Mouse (Mus musculus): Measurements from ENCODE around the gene 2410002F23Rik. TPM values are rescaled to one million over a fixed set of nuclear protein-coding genes. Genes with fewer than 3 reads are reported as not detected.
A peak's percentile ranks its signal among the peaks of the same experiment; 100 is the strongest.
"Not testable (repeated sequence)": the region's sequence is repeated elsewhere in the genome, so short reads cannot be mapped to it uniquely, and the experiment has no call there.

The 2410002F23Rik gene
- total RNA-seq, 1 experiment from 2014 or later, result 107 TPM

GRCm38 (mm10) chr7:44260410-44260809 is 13.9 kb downstream of the 2410002F23Rik start:
- ATAC-seq (replicated peaks; ENCODE audit: low read depth, poor library complexity, severe bottlenecking), result no peak

GRCm38 (mm10) chr7:44261147-44261546 is 14.6 kb downstream of the 2410002F23Rik start, which contains the start of gene Gm15517:
TSS of gene Gm15517 (plus strand) at chr7:44261447.
- ATAC-seq (replicated peaks; ENCODE audit: low read depth, poor library complexity, severe bottlenecking), result no peak

- ATAC-seq (replicated peaks; ENCODE audit: low read depth, poor library complexity, severe bottlenecking), result peak; percentile 95
Observed at GRCm38 (mm10) chr7:44262791-44263643, 16.5 kb downstream of the 2410002F23Rik start.

GRCm38 (mm10) chr7:44268117-44268516 is 21.6 kb downstream of the 2410002F23Rik start:
- no peak for ATAC-seq (replicated peaks; ENCODE audit: low read depth, poor library complexity, severe bottlenecking)

GRCm38 (mm10) chr7:44269397-44269796 is 22.9 kb downstream of the 2410002F23Rik start:
- ATAC-seq (replicated peaks; ENCODE audit: low read depth, poor library complexity, severe bottlenecking), result peak; percentile 43; the same call in 1 of the 2 replicates

- no peak for ATAC-seq (replicated peaks; ENCODE audit: low read depth, poor library complexity, severe bottlenecking)
Observed at GRCm38 (mm10) chr7:44271309-44271708, 24.8 kb downstream of the 2410002F23Rik start.

- ATAC-seq (replicated peaks; ENCODE audit: low read depth, poor library complexity, severe bottlenecking), result peak; percentile 50; the same call in 1 of the 2 replicates
Observed at GRCm38 (mm10) chr7:44272546-44272945, 26.0 kb downstream of the 2410002F23Rik start.

- no peak for ATAC-seq (replicated peaks; ENCODE audit: low read depth, poor library complexity, severe bottlenecking)
Observed at GRCm38 (mm10) chr7:44273446-44273845, 26.9 kb downstream of the 2410002F23Rik start.

GRCm38 (mm10) chr7:44274096-44274495 is 27.6 kb downstream of the 2410002F23Rik start:
- ATAC-seq (replicated peaks; ENCODE audit: low read depth, poor library complexity, severe bottlenecking), result no peak

GRCm38 (mm10) chr7:44275546-44275945 is 29.0 kb downstream of the 2410002F23Rik start:
- ATAC-seq (replicated peaks; ENCODE audit: low read depth, poor library complexity, severe bottlenecking), result no peak

GRCm38 (mm10) chr7:44276461-44277249 is 30.1 kb downstream of the 2410002F23Rik start:
- no peak for ATAC-seq (replicated peaks; ENCODE audit: low read depth, poor library complexity, severe bottlenecking)

GRCm38 (mm10) chr7:44277250-44277622 is 30.7 kb downstream of the 2410002F23Rik start:
- ATAC-seq (replicated peaks; ENCODE audit: low read depth, poor library complexity, severe bottlenecking), result no peak

- peak; percentile 74 for ATAC-seq (replicated peaks; ENCODE audit: low read depth, poor library complexity, severe bottlenecking)
Observed at GRCm38 (mm10) chr7:44280959-44281358, 34.4 kb downstream of the 2410002F23Rik start.

GRCm38 (mm10) chr7:44281586-44281985 is 35.1 kb downstream of the 2410002F23Rik start:
- ATAC-seq (replicated peaks; ENCODE audit: low read depth, poor library complexity, severe bottlenecking), result no peak

- no peak for ATAC-seq (replicated peaks; ENCODE audit: low read depth, poor library complexity, severe bottlenecking)
Observed at GRCm38 (mm10) chr7:44287760-44288159, 41.2 kb downstream of the 2410002F23Rik start.

GRCm38 (mm10) chr7:44290986-44291385 is 44.5 kb downstream of the 2410002F23Rik start:
- ATAC-seq (replicated peaks; ENCODE audit: low read depth, poor library complexity, severe bottlenecking), result no peak

- ATAC-seq (replicated peaks; ENCODE audit: low read depth, poor library complexity, severe bottlenecking), result no peak
Observed at GRCm38 (mm10) chr7:44291418-44291817, 44.9 kb downstream of the 2410002F23Rik start.

- not testable (repeated sequence) for ATAC-seq (replicated peaks; ENCODE audit: low read depth, poor library complexity, severe bottlenecking)
Observed at GRCm38 (mm10) chr7:44297501-44297900, 51.0 kb downstream of the 2410002F23Rik start.
